Mouse (Mus musculus) bone marrow macrophage, adult 2 months (primary cell): ENCODE measurements around the gene Calr3.

Source experiments
- CTCF ChIP-seq: IDR thresholded peaks from 2 replicates; pipeline ENCODE4 v1.5.1; 2012; ENCODE audit warnings: low read depth, mild to moderate bottlenecking, low read length, moderate library complexity
- POLR2A ChIP-seq: IDR thresholded peaks from 2 replicates; pipeline ENCODE4 v1.6.1; 2012; ENCODE audit warnings: mild to moderate bottlenecking, low read depth, low read length, borderline replicate concordance

GRCm38 (mm10) chr8:72415252-72415651 is 28.4 kb downstream of the Calr3 start:
- no peak for TF ChIP-seq CTCF
- TF ChIP-seq POLR2A, result no peak
